Mouse (Mus musculus): ENCODE measurements at regions not wholly inside any gene's neighbourhood (a gene's known extent, or its start where the extent isn't known, plus 50 kb on each side); places are given as distances from the start of the nearest gene placed in this dataset.
A peak's percentile ranks its signal among the peaks of the same experiment; 100 is the strongest.

GRCm38 (mm10) chr3:139888537-139888936, 683.0 kb downstream of the Stpg2 start:
- DNase-seq = no peak

- DNase-seq = no peak
These were observed 684.7 kb downstream of the Stpg2 start for GRCm38 (mm10) chr3:139890186-139890585.

- no peak for DNase-seq
These were observed 692.4 kb downstream of the Stpg2 start for GRCm38 (mm10) chr3:139897894-139898293.

GRCm38 (mm10) chr3:139899213-139899612, 693.7 kb downstream of the Stpg2 start:
- DNase-seq = no peak

GRCm38 (mm10) chr3:139913639-139914330, 708.3 kb downstream of the Stpg2 start:
- DNase-seq = no peak

- no peak for DNase-seq
These were observed 716.8 kb downstream of the Stpg2 start for GRCm38 (mm10) chr3:139922267-139922666.

GRCm38 (mm10) chr3:139933039-139933438, 727.5 kb downstream of the Stpg2 start:
- DNase-seq = no peak

- DNase-seq = no peak
These were observed 740.7 kb downstream of the Stpg2 start for GRCm38 (mm10) chr3:139946209-139946608.

GRCm38 (mm10) chr3:139947247-139947646, 741.8 kb downstream of the Stpg2 start:
- no peak for DNase-seq

GRCm38 (mm10) chr3:139949096-139949495, 743.6 kb downstream of the Stpg2 start:
- peak in 1 of 2 experiments; percentile 15 for DNase-seq

- DNase-seq = peak in 1 of 2 experiments; percentile 5
These were observed 744.7 kb downstream of the Stpg2 start for GRCm38 (mm10) chr3:139950016-139950705.

- DNase-seq = no peak
These were observed 746.0 kb downstream of the Stpg2 start for GRCm38 (mm10) chr3:139951516-139951915.

GRCm38 (mm10) chr3:139978172-139978571, 772.7 kb downstream of the Stpg2 start:
- no peak for DNase-seq

- DNase-seq = no peak
These were observed 780.5 kb downstream of the Stpg2 start for GRCm38 (mm10) chr3:139985830-139986481.

GRCm38 (mm10) chr3:139988938-139989337, 783.4 kb downstream of the Stpg2 start:
- DNase-seq = no peak

- DNase-seq = no peak
These were observed 783.9 kb downstream of the Stpg2 start for GRCm38 (mm10) chr3:139989380-139989779.

GRCm38 (mm10) chr3:140012522-140012921, 807.0 kb downstream of the Stpg2 start:
- no peak for DNase-seq

GRCm38 (mm10) chr3:140034101-140034500, 828.6 kb downstream of the Stpg2 start:
- DNase-seq = no peak

GRCm38 (mm10) chr3:140035142-140035541, 829.6 kb downstream of the Stpg2 start:
- DNase-seq = no peak

- DNase-seq = no peak
These were observed 839.4 kb downstream of the Stpg2 start for GRCm38 (mm10) chr3:140044898-140045297.

- no peak for DNase-seq
These were observed 849.1 kb downstream of the Stpg2 start for GRCm38 (mm10) chr3:140054634-140055033.

GRCm38 (mm10) chr3:140057962-140058631, 852.6 kb downstream of the Stpg2 start:
- DNase-seq = no peak

- no peak for DNase-seq
These were observed 853.6 kb downstream of the Stpg2 start for GRCm38 (mm10) chr3:140059102-140059501.
